Mouse (Mus musculus) adrenal gland, adult 10 weeks (tissue): ENCODE data around the gene Plod3. TPM values are rescaled to one million over a fixed set of nuclear protein-coding genes. Genes with fewer than 3 reads are reported as not detected.

Experiments used
- polyA plus RNA-seq: library from polyadenylated mRNA; stranded (reverse); fragments of 350-450 nt; fragmentation: Illumina TruSeq; extraction: RNeasy Lipid Tissue Mini Kit (QIAGEN cat#74804); gene quantifications from one replicate; pipeline ENCODE4 v1.2.3, GENCODE M21; 2014; ENCODE audit warnings: low read depth, low replicate concordance

Gene Plod3
- 1.7 TPM for polyA plus RNA-seq

GRCm38 (mm10) chr5:136986695-136987137, at the start of gene Plod3:
Plod3 (plus strand) TSS chr5:136987019.

GRCm38 (mm10) chr5:136953015-136953414, 33.8 kb upstream of the Plod3 start, which contains the start of gene Fis1:
Fis1 (plus strand) TSS chr5:136953275.

DNA sequence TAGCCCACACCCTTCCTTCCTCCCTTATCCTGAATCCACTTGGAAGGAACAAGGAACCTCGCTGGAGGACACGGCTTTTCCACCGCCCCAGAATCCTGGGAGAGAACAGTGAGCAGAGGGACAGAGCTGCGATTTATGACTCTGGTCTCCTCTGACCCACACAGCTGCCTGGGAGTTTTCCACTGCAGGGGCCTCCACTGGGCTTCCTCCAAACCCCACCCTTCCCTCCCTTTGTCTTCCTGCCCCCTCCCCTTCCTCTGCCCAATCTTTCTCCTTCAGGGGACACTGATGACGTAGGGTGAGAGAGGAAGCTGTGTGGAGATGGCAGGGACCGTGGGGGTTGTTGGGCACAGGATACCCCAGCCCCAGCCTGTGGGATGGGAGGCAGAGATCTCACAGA, 20.5 kb upstream of the Plod3 start, which contains the start of gene Cldn15:
Gene Cldn15 (plus strand): TSS at position 286 of the 400 bp plus-strand sequence.

DNA sequence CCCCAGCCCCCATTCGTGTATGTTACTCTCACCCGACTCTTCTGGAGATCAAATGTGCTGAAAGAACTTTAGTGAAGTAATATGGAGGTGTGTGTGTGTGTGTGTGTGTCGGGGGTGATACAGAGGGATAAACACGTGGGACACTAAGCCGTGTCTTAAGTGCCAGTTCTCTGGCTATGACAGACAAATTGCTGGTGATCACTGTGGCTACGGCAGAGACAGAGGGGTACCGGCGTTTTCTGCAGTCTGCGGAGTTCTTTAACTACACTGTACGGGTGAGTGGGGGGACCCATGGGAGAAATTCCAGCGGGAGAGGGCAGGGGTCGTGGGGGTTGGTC, 1.1 kb downstream of the Plod3 start, which contains the start of gene Znhit1:
Gene Znhit1 (minus strand): TSS at position 88 of the 338 bp plus-strand sequence.

GRCm38 (mm10) chr5:137026092-137026491, 39.3 kb downstream of the Plod3 start, which contains the start of gene Vgf:
Vgf (plus strand) TSS chr5:137026392.

GRCm38 (mm10) chr5:137045402-137046323, 58.8 kb downstream of the Plod3 start, which contains the start of gene Ap1s1:
Ap1s1 (minus strand) TSS chr5:137046135.

Other genes with a start within 250 kb of the Plod3 start
- not detected for gene Col26a1, start 103.8 kb upstream of the Plod3 start, polyA plus RNA-seq
- 4.3 TPM for gene Ift22, start 78.9 kb upstream of the Plod3 start, polyA plus RNA-seq
- gene Fis1, start 33.7 kb upstream of the Plod3 start, polyA plus RNA-seq = 9.0 TPM
- gene Cldn15, start 20.4 kb upstream of the Plod3 start, polyA plus RNA-seq = 3.3 TPM
- 5.1 TPM for gene Znhit1, start 1.0 kb downstream of the Plod3 start, polyA plus RNA-seq
- 0.23 TPM for gene Vgf, start 39.4 kb downstream of the Plod3 start, polyA plus RNA-seq
- gene Ap1s1, start 59.1 kb downstream of the Plod3 start, polyA plus RNA-seq = 21.2 TPM
- 5.0 TPM for gene Serpine1, start 85.2 kb downstream of the Plod3 start, polyA plus RNA-seq
- gene Trim56, start 129.2 kb downstream of the Plod3 start, polyA plus RNA-seq = 37.8 TPM
- gene Muc3, start 162.3 kb downstream of the Plod3 start, polyA plus RNA-seq = not detected
- gene Muc3a, start 225.4 kb downstream of the Plod3 start, polyA plus RNA-seq = not detected